Mouse (Mus musculus) layer of hippocampus, adult 8-10 months (tissue): Measurements from ENCODE around the gene Rnf208. TPM values are rescaled to one million over a fixed set of nuclear protein-coding genes. Genes with fewer than 3 reads are reported as not detected.

Source experiments
- total RNA-seq, 4 experiments: library from RNA; stranded (reverse); gene quantifications; 2 replicates each; pipeline ENCODE4 v1.2.4; 2022

Gene Rnf208
- total RNA-seq, 4 experiments from 2014 or later, result 219 to 241 (median 229) TPM

Other genes starting within 250 kb of the Rnf208 start
- gene Nsmf, start 187.9 kb upstream of the Rnf208 start, total RNA-seq, result 100 to 1,000 TPM; 768 to 931 (median 837) TPM
- not detected for gene Entpd8, start 162.0 kb upstream of the Rnf208 start, total RNA-seq
- not detected for gene Noxa1, start 147.1 kb upstream of the Rnf208 start, total RNA-seq
- gene Nrarp, start 61.5 kb upstream of the Rnf208 start, total RNA-seq, result 10 to 100 TPM; 16.9 to 20.4 (median 19.5) TPM
- gene Tor4a, start 45.4 kb upstream of the Rnf208 start, total RNA-seq, result 1 to 10 TPM; 2.2 to 4.6 (median 2.8) TPM
- 10 to 100 TPM; 56.7 to 64.9 (median 64.0) TPM for gene Nelfb, start 30.8 kb upstream of the Rnf208 start, total RNA-seq
- gene Stpg3, start 27.6 kb upstream of the Rnf208 start, total RNA-seq, result under 1 TPM in 2 of 4 experiments, not detected in 2; 0.27 to 0.29 TPM
- gene Fam166a, start 23.5 kb upstream of the Rnf208 start, total RNA-seq, result not detected
- gene Tubb4b, start 17.6 kb upstream of the Rnf208 start, total RNA-seq, result 100 to 1,000 TPM; 303 to 348 (median 313) TPM
- gene Slc34a3, start 7.9 kb upstream of the Rnf208 start, total RNA-seq, result not detected
- gene Rnf224, start 5.5 kb upstream of the Rnf208 start, total RNA-seq, result not detected
- not detected for gene Cysrt1, start 197 bp downstream of the Rnf208 start, total RNA-seq
- 1 to 10 TPM; 3.3 to 5.5 (median 4.4) TPM for gene AL732309.1, start 4.6 kb downstream of the Rnf208 start, total RNA-seq
- 10 to 100 TPM; 27.0 to 44.4 (median 33.9) TPM for gene Tmem203, start 13.2 kb downstream of the Rnf208 start, total RNA-seq
- gene Tprn, start 20.4 kb downstream of the Rnf208 start, total RNA-seq, result 10 to 100 TPM; 19.9 to 27.8 (median 24.3) TPM
- gene Ssna1, start 30.2 kb downstream of the Rnf208 start, total RNA-seq, result 10 to 100 TPM; 59.0 to 71.0 (median 64.3) TPM
- 100 to 1,000 TPM in 2 of 4 experiments, 10 to 100 TPM in 2; 87.9 to 110 (median 99.0) TPM for gene Anapc2, start 30.2 kb downstream of the Rnf208 start, total RNA-seq
- gene Tmem210, start 45.9 kb downstream of the Rnf208 start, total RNA-seq, result not detected
- not detected for gene Lrrc26, start 47.7 kb downstream of the Rnf208 start, total RNA-seq
- gene Grin1, start 76.9 kb downstream of the Rnf208 start, total RNA-seq, result 100 to 1,000 TPM; 366 to 436 (median 415) TPM
- gene Man1b1, start 90.1 kb downstream of the Rnf208 start, total RNA-seq, result 10 to 100 TPM; 53.7 to 68.2 (median 59.6) TPM
- gene Dpp7, start 114.1 kb downstream of the Rnf208 start, total RNA-seq, result 10 to 100 TPM; 38.9 to 52.9 (median 45.4) TPM
- gene Uap1l1, start 123.4 kb downstream of the Rnf208 start, total RNA-seq, result 10 to 100 TPM; 12.0 to 28.7 (median 20.3) TPM
- 1 to 10 TPM; 2.4 to 4.6 (median 4.2) TPM for gene Sapcd2, start 130.1 kb downstream of the Rnf208 start, total RNA-seq
- 10 to 100 TPM; 14.6 to 20.7 (median 16.8) TPM for gene Entpd2, start 153.6 kb downstream of the Rnf208 start, total RNA-seq
- gene Npdc1, start 157.1 kb downstream of the Rnf208 start, total RNA-seq, result 100 to 1,000 TPM; 390 to 435 (median 411) TPM
- under 1 TPM; 0.35 to 0.98 (median 0.44) TPM for gene Fut7, start 181.0 kb downstream of the Rnf208 start, total RNA-seq
- 100 to 1,000 TPM; 165 to 186 (median 183) TPM for gene Abca2, start 186.4 kb downstream of the Rnf208 start, total RNA-seq
- gene Clic3, start 214.6 kb downstream of the Rnf208 start, total RNA-seq, result under 1 TPM in 2 of 4 experiments, not detected in 2; 0.43 to 0.92 TPM
- 10 to 100 TPM; 60.3 to 63.5 (median 61.8) TPM for gene Paxx, start 218.8 kb downstream of the Rnf208 start, total RNA-seq
- gene Ptgds, start 227.8 kb downstream of the Rnf208 start, total RNA-seq, result 1,000 to 10,000 TPM in 3 of 4 experiments, 100 to 1,000 TPM in 1; 912 to 1,488 (median 1,209) TPM